Mouse (Mus musculus): ENCODE data around the gene Cib4. TPM values are rescaled to one million over a fixed set of nuclear protein-coding genes. Genes with fewer than 3 reads are reported as not detected.

Cib4 gene
- polyA plus RNA-seq, 1 experiment from 2014 or later: not detected

- no peaks in the 10 kb centered on the region for H3K36me3 ChIP-seq (ENCODE audit: control insufficient read depth, insufficient read depth, low read length)
- no peaks in the 10 kb centered on the region for H3K4me1 ChIP-seq (ENCODE audit: control insufficient read depth, insufficient read depth, low read length)
- no peak overlapping the region for H3K9ac ChIP-seq (replicated peaks; ENCODE audit: low read depth, low read length)
- H3K27me3 ChIP-seq (ENCODE audit: control insufficient read depth, insufficient read depth, low read length): no peaks in the 10 kb centered on the region
- no peak overlapping the region for H3K4me3 ChIP-seq (ENCODE audit: low read depth, low read length)
- no peak overlapping the region for H3K4me2 ChIP-seq (ENCODE audit: low read depth, low read length)
- WGBS: 87% methylated on average over 6 of the region's 6 CpGs
- no peaks in the 10 kb centered on the region for H3K9me3 ChIP-seq (ENCODE audit: control insufficient read depth, low read length)
- H3K27ac ChIP-seq (ENCODE audit: low read depth, low read length): no peak overlapping the region
- ATAC-seq (ENCODE audit: low read depth): no peak
These were observed 32.9 kb upstream of the Cib4 start for GRCm38 (mm10) chr5:30578445-30579080.

DNA sequence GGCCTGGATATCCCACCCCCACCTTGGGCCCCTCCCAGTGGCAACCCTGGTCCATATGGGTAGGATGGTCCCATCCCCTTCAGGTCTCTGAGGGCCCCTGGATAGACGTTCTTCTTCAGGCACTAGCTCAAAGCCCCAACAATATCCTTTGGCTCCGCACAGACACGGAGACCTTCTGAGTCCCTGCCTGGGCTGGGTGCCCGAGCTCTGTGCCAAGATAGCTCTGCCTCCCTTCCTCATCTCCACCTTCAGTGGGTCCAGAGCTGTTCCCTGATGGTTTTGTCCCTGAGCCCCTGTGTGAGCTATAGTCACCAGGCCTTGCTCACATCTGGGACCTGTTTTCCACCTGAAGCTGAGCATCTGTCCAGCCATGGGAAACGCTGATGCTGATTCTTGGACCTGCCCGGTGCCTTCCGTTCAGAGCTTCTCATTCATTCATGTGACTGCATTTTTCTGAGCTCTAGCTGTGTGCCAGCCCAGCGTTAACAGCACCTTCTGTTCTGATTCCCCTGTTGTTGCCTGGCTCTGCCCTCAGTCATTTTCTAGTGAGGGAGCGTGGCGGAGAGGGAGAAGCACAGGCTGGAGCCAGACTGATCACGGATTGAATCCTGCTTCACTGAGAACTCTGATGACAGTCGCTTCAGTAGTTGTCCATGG lies 32.1 kb upstream of the Cib4 start:
- WGBS: 81% methylated on average over 12 of the region's 12 CpGs
- Histone ChIP-seq H3K4me3 (ENCODE audit: low read depth, low read length) (no peak overlapping the region), H3K4me2 (ENCODE audit: low read depth, low read length) (no peak overlapping the region), H3K27ac (ENCODE audit: low read depth, low read length) (no peak overlapping the region), H3K4me1 (ENCODE audit: control insufficient read depth, insufficient read depth, low read length) (no peaks in the 10 kb centered on the region), H3K9me3 (ENCODE audit: control insufficient read depth, low read length) (no peaks in the 10 kb centered on the region), H3K27me3 (ENCODE audit: control insufficient read depth, insufficient read depth, low read length) (no peaks in the 10 kb centered on the region), H3K9ac (replicated peaks; ENCODE audit: low read depth, low read length) (no peak overlapping the region), H3K36me3 (ENCODE audit: control insufficient read depth, insufficient read depth, low read length) (no peaks in the 10 kb centered on the region)
- ATAC-seq (ENCODE audit: low read depth): no peak

GRCm38 (mm10) chr5:30577251-30577650 lies 31.6 kb upstream of the Cib4 start:
- no peak for ATAC-seq (ENCODE audit: low read depth)
- Histone ChIP-seq H3K9me3 (ENCODE audit: control insufficient read depth, low read length) (no peaks in the 10 kb centered on the region), H3K36me3 (ENCODE audit: control insufficient read depth, insufficient read depth, low read length) (no peaks in the 10 kb centered on the region), H3K27ac (ENCODE audit: low read depth, low read length) (no peak overlapping the region), H3K27me3 (ENCODE audit: control insufficient read depth, insufficient read depth, low read length) (no peaks in the 10 kb centered on the region), H3K4me2 (ENCODE audit: low read depth, low read length) (no peak overlapping the region), H3K4me1 (ENCODE audit: control insufficient read depth, insufficient read depth, low read length) (no peaks in the 10 kb centered on the region), H3K4me3 (ENCODE audit: low read depth, low read length) (no peak overlapping the region), H3K9ac (replicated peaks; ENCODE audit: low read depth, low read length) (no peak overlapping the region)
- 62% methylated on average over 9 of the region's 9 CpGs for WGBS

DNA sequence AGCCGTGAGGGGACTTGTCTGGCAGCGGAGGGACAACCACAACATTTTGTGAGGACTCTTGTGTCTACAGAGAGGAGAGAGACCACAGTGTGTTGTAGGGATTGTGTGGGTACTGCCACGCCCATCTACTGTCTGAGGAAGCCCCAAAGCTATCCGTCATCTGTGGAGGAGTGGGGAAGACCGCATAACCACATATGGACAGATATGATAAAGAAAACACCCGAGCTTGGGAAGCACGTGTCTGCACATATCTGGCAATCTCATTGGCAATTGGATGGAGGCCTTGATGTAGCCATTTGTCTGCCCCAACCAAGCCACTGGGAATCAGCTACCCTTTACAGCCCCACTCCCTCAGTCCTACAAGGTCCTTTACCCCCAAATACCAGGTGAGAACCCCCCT lies 30.6 kb upstream of the Cib4 start:
- 84% methylated on average over 7 of the region's 7 CpGs for WGBS
- H3K27me3 ChIP-seq (ENCODE audit: control insufficient read depth, insufficient read depth, low read length): no peaks in the 10 kb centered on the region
- H3K36me3 ChIP-seq (ENCODE audit: control insufficient read depth, insufficient read depth, low read length): no peaks in the 10 kb centered on the region
- no peak overlapping the region for H3K4me3 ChIP-seq (ENCODE audit: low read depth, low read length)
- ATAC-seq (ENCODE audit: low read depth): no peak
- H3K9me3 ChIP-seq (ENCODE audit: control insufficient read depth, low read length): no peaks in the 10 kb centered on the region
- H3K9ac ChIP-seq (replicated peaks; ENCODE audit: low read depth, low read length): no peak overlapping the region
- no peak overlapping the region for H3K27ac ChIP-seq (ENCODE audit: low read depth, low read length)
- H3K4me2 ChIP-seq (ENCODE audit: low read depth, low read length): no peak overlapping the region
- H3K4me1 ChIP-seq (ENCODE audit: control insufficient read depth, insufficient read depth, low read length): no peaks in the 10 kb centered on the region

DNA sequence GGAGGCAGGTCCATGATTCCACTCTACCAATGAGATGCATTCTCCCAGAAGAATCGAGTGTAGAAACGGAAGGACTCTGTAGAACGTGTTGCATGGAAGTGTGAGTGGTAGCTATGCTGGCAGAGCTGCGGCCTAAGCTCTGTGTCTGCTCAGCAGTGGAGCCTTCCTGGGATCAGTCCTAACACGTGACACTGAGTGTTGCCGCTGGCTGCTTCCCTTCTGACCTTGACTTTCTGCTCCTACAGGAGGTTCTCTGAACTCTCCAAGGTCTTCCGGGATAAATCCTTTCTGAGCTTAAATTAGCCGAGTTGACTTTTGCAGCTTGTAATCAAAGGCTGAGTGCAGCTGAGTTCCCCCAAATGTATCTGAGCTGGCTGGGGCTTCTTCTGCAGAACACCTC lies 28.7 kb upstream of the Cib4 start:
- Histone ChIP-seq H3K4me2 (ENCODE audit: low read depth, low read length) (no peak overlapping the region), H3K27ac (ENCODE audit: low read depth, low read length) (no peak overlapping the region), H3K4me3 (ENCODE audit: low read depth, low read length) (no peak overlapping the region), H3K4me1 (ENCODE audit: control insufficient read depth, insufficient read depth, low read length) (no peaks in the 10 kb centered on the region), H3K9me3 (ENCODE audit: control insufficient read depth, low read length) (no peaks in the 10 kb centered on the region), H3K9ac (replicated peaks; ENCODE audit: low read depth, low read length) (no peak overlapping the region), H3K36me3 (ENCODE audit: control insufficient read depth, insufficient read depth, low read length) (no peaks in the 10 kb centered on the region), H3K27me3 (ENCODE audit: control insufficient read depth, insufficient read depth, low read length) (no peaks in the 10 kb centered on the region)
- ATAC-seq (ENCODE audit: low read depth): no peak
- WGBS: 92% methylated on average over 8 of the region's 8 CpGs

DNA sequence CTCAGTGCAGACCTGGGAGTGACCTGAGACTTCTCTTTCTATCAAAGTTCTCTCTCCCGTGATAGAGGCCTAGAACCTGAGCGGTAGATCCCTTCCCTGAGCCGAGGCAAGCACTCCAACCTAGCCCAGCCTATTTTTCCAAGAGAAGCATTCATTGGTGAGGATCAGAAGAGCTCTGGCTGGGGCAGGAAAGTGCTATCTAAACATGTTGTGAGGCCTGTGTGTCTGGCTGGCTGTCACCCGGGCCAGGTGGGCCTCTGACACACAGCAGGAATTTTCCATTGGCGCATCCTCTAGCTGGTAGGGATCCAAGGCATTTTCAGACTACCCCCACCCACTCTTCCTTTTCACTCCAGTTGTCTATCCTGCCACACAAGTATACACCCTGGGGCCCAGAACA lies 26.2 kb upstream of the Cib4 start:
- Histone ChIP-seq H3K4me2 (ENCODE audit: low read depth, low read length) (no peak overlapping the region), H3K9ac (replicated peaks; ENCODE audit: low read depth, low read length) (no peak overlapping the region), H3K27me3 (ENCODE audit: control insufficient read depth, insufficient read depth, low read length) (no peaks in the 10 kb centered on the region), H3K27ac (ENCODE audit: low read depth, low read length) (no peak overlapping the region), H3K9me3 (ENCODE audit: control insufficient read depth, low read length) (no peaks in the 10 kb centered on the region), H3K4me3 (ENCODE audit: low read depth, low read length) (no peak overlapping the region), H3K4me1 (ENCODE audit: control insufficient read depth, insufficient read depth, low read length) (no peaks in the 10 kb centered on the region), H3K36me3 (ENCODE audit: control insufficient read depth, insufficient read depth, low read length) (no peaks in the 10 kb centered on the region)
- no peak for ATAC-seq (ENCODE audit: low read depth)
- 80% methylated on average over 5 of the region's 5 CpGs for whole genome bisulfite sequencing

GRCm38 (mm10) chr5:30568479-30568878 lies 22.8 kb upstream of the Cib4 start:
- no peak overlapping the region for H3K9ac ChIP-seq (replicated peaks; ENCODE audit: low read depth, low read length)
- ATAC-seq (ENCODE audit: low read depth): no peak

GRCm38 (mm10) chr5:30559986-30560493 lies 14.4 kb upstream of the Cib4 start:
- Histone ChIP-seq H3K9ac (replicated peaks; ENCODE audit: low read depth, low read length) (no peak overlapping the region), H3K4me3 (ENCODE audit: low read depth, low read length) (no peak overlapping the region), H3K4me1 (ENCODE audit: control insufficient read depth, insufficient read depth, low read length) (no peaks in the 10 kb centered on the region), H3K27me3 (ENCODE audit: control insufficient read depth, insufficient read depth, low read length) (no peaks in the 10 kb centered on the region), H3K9me3 (ENCODE audit: control insufficient read depth, low read length) (no peaks in the 10 kb centered on the region), H3K27ac (ENCODE audit: low read depth, low read length) (no peak overlapping the region), H3K36me3 (ENCODE audit: control insufficient read depth, insufficient read depth, low read length) (no peaks in the 10 kb centered on the region), H3K4me2 (ENCODE audit: low read depth, low read length) (no peak overlapping the region)
- WGBS: 37% methylated on average over 3 of the region's 3 CpGs
- ATAC-seq (ENCODE audit: low read depth): no peak

More at GRCm38 (mm10) chr5:30568479-30568878, 22.8 kb upstream of the Cib4 start:
- Histone ChIP-seq H3K36me3 (ENCODE audit: control insufficient read depth, insufficient read depth, low read length) (no peaks in the 10 kb centered on the region), H3K4me2 (ENCODE audit: low read depth, low read length) (no peak overlapping the region), H3K9me3 (ENCODE audit: control insufficient read depth, low read length) (no peaks in the 10 kb centered on the region), H3K27me3 (ENCODE audit: control insufficient read depth, insufficient read depth, low read length) (no peaks in the 10 kb centered on the region), H3K27ac (ENCODE audit: low read depth, low read length) (no peak overlapping the region), H3K4me1 (ENCODE audit: control insufficient read depth, insufficient read depth, low read length) (no peaks in the 10 kb centered on the region), H3K4me3 (ENCODE audit: low read depth, low read length) (no peak overlapping the region)
- WGBS: 95% methylated on average over 1 of the region's 1 CpGs

- Histone ChIP-seq H3K27ac (ENCODE audit: low read depth, low read length) (no peak overlapping the region), H3K27me3 (ENCODE audit: control insufficient read depth, insufficient read depth, low read length) (no peaks in the 10 kb centered on the region), H3K4me1 (ENCODE audit: control insufficient read depth, insufficient read depth, low read length) (no peaks in the 10 kb centered on the region), H3K4me2 (ENCODE audit: low read depth, low read length) (no peak overlapping the region), H3K9ac (replicated peaks; ENCODE audit: low read depth, low read length) (no peak overlapping the region), H3K4me3 (ENCODE audit: low read depth, low read length) (no peak overlapping the region), H3K36me3 (ENCODE audit: control insufficient read depth, insufficient read depth, low read length) (no peaks in the 10 kb centered on the region), H3K9me3 (ENCODE audit: control insufficient read depth, low read length) (no peaks in the 10 kb centered on the region)
- 84% methylated on average over 3 of the region's 3 CpGs for WGBS
- ATAC-seq (ENCODE audit: low read depth): no peak
These were observed 13.8 kb upstream of the Cib4 start for GRCm38 (mm10) chr5:30559421-30559820.

All from neural tube, embryonic 14.5 days (tissue).